Mouse (Mus musculus): ENCODE results near the gene Susd6. TPM values are rescaled to one million over a fixed set of nuclear protein-coding genes. Genes with fewer than 3 reads are reported as not detected.

Susd6 gene
- polyA plus RNA-seq, 1 experiment from 2014 or later = 13.8 TPM

DNA sequence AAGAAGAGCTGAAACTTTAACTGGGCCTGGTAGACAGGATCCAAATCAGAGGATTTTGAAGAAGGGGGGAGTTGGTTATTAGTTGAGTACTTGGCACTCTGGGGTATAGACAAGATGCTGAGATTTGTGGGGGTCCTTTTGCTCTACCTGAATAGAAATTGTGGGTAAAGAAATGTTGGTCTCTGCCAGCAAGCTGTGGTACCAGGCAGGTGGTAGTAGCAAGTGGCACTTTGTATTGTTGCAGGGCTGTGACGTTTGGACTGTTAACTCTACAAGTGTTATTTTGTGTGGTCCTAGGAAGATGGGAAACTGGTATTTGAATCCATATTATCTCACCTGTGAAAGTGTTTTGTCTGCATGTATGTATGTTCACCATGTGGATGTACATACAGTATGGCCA, 55.6 kb downstream of the Susd6 start:
- Histone ChIP-seq H3K36me3 (ENCODE audit: poor library complexity, severe bottlenecking) (no peaks in the 10 kb centered on the region), H3K9me3 (replicated peaks) (no peaks in the 10 kb centered on the region), H3K27ac (no peak overlapping the region), H3K4me2 (no peak overlapping the region), H3K4me3 (no peak overlapping the region), H3K4me1 (peaks cover 23% of the 10 kb centered on the region), H3K9ac (no peak overlapping the region), H3K27me3 (no peaks in the 10 kb centered on the region)
- no peak for ATAC-seq
- 80% methylated on average over 1 of the region's 1 CpGs for WGBS

GRCm38 (mm10) chr12:80846861-80847268, 56.6 kb downstream of the Susd6 start:
- 85% methylated on average over 1 of the region's 1 CpGs for WGBS
- H3K4me2 ChIP-seq = no peak overlapping the region
- no peak overlapping the region for H3K4me3 ChIP-seq
- no peak overlapping the region for H3K9ac ChIP-seq
- H3K27me3 ChIP-seq = no peaks in the 10 kb centered on the region
- ATAC-seq = no peak
- no peaks in the 10 kb centered on the region for H3K9me3 ChIP-seq (replicated peaks)
- H3K36me3 ChIP-seq (ENCODE audit: poor library complexity, severe bottlenecking) = no peaks in the 10 kb centered on the region
- H3K4me1 ChIP-seq = peaks cover 23% of the 10 kb centered on the region
- no peak overlapping the region for H3K27ac ChIP-seq

DNA sequence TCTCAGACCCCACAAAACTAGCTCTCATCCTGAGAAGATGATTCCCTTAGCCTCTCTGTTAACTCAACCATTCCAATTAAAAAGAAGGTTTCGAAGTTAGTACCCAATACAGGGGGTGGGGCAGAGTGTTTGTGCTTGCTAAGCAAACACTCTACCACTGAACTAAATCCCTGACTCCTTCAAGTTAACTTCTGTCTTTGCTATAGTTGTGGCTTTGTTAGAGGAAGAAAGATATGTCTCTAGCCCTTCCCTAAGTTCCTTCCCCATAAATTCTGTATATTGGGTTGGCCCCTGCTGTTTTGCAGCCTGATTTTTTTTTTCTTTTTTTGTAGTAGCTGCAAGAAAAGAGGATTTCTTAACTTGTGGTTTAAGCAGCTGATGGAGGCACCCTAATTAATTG, 61.7 kb downstream of the Susd6 start:
- Histone ChIP-seq H3K4me1 (peaks cover 10% of the 10 kb centered on the region), H3K4me3 (no peak overlapping the region), H3K9ac (no peak overlapping the region), H3K27me3 (no peaks in the 10 kb centered on the region), H3K36me3 (ENCODE audit: poor library complexity, severe bottlenecking) (no peaks in the 10 kb centered on the region), H3K9me3 (replicated peaks) (no peaks in the 10 kb centered on the region), H3K27ac (no peak overlapping the region), H3K4me2 (no peak overlapping the region)
- WGBS = 85% methylated on average over 1 of the region's 1 CpGs
- ATAC-seq = no peak

- WGBS = 77% methylated on average over 3 of the region's 3 CpGs
Observed at GRCm38 (mm10) chr12:80853737-80854136, 63.4 kb downstream of the Susd6 start.

GRCm38 (mm10) chr12:80854671-80855070, 64.4 kb downstream of the Susd6 start:
- no peak for ATAC-seq
- Histone ChIP-seq H3K9me3 (replicated peaks) (no peaks in the 10 kb centered on the region), H3K27me3 (no peaks in the 10 kb centered on the region), H3K4me3 (no peak overlapping the region), H3K4me2 (no peak overlapping the region), H3K36me3 (ENCODE audit: poor library complexity, severe bottlenecking) (no peaks in the 10 kb centered on the region), H3K4me1 (peaks cover 29% of the 10 kb centered on the region), H3K27ac (no peak overlapping the region), H3K9ac (no peak overlapping the region)
- 95% methylated on average over 4 of the region's 4 CpGs for WGBS

More at GRCm38 (mm10) chr12:80853737-80854136, 63.4 kb downstream of the Susd6 start:
- no peak overlapping the region for H3K27ac ChIP-seq
- no peaks in the 10 kb centered on the region for H3K9me3 ChIP-seq (replicated peaks)
- peaks cover 27% of the 10 kb centered on the region for H3K4me1 ChIP-seq
- no peaks in the 10 kb centered on the region for H3K27me3 ChIP-seq
- H3K4me3 ChIP-seq = no peak overlapping the region
- H3K36me3 ChIP-seq (ENCODE audit: poor library complexity, severe bottlenecking) = no peaks in the 10 kb centered on the region
- no peak overlapping the region for H3K9ac ChIP-seq
- H3K4me2 ChIP-seq = no peak overlapping the region
- no peak for ATAC-seq

GRCm38 (mm10) chr12:80855100-80855499, 64.8 kb downstream of the Susd6 start:
- Histone ChIP-seq H3K9me3 (replicated peaks) (no peaks in the 10 kb centered on the region), H3K4me1 (peaks cover 29% of the 10 kb centered on the region), H3K4me3 (no peak overlapping the region), H3K9ac (no peak overlapping the region), H3K36me3 (ENCODE audit: poor library complexity, severe bottlenecking) (no peaks in the 10 kb centered on the region), H3K27ac (no peak overlapping the region), H3K27me3 (no peaks in the 10 kb centered on the region), H3K4me2 (no peak overlapping the region)
- ATAC-seq = no peak
- WGBS = 90% methylated on average over 2 of the region's 2 CpGs

DNA sequence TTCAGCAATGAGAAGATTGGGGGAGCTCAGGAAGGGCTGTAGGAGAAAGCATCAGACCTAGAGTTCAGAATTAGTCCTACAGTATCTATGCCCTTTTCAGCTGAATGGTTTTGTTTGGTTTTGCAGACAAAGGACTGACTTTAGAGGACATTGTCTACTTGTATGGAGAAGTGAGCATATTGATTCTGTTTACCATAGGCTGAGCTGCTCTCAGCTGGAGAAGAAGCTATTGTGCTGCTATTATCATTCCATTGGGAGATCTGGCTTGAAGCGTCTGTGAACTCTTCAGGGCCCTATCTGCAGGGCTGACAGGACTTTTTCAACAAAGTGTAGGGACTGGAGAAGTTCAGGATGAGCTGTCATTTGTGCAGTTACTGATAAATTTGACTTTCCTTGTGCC, 65.3 kb downstream of the Susd6 start:
- no peak overlapping the region for H3K4me3 ChIP-seq
- no peak overlapping the region for H3K9ac ChIP-seq
- no peaks in the 10 kb centered on the region for H3K9me3 ChIP-seq (replicated peaks)
- ATAC-seq = no peak
- H3K4me2 ChIP-seq = no peak overlapping the region
- no peaks in the 10 kb centered on the region for H3K36me3 ChIP-seq (ENCODE audit: poor library complexity, severe bottlenecking)
- no peak overlapping the region for H3K27ac ChIP-seq
- no peaks in the 10 kb centered on the region for H3K27me3 ChIP-seq
- WGBS = 26% methylated on average over 1 of the region's 1 CpGs
- H3K4me1 ChIP-seq = peaks cover 29% of the 10 kb centered on the region

DNA sequence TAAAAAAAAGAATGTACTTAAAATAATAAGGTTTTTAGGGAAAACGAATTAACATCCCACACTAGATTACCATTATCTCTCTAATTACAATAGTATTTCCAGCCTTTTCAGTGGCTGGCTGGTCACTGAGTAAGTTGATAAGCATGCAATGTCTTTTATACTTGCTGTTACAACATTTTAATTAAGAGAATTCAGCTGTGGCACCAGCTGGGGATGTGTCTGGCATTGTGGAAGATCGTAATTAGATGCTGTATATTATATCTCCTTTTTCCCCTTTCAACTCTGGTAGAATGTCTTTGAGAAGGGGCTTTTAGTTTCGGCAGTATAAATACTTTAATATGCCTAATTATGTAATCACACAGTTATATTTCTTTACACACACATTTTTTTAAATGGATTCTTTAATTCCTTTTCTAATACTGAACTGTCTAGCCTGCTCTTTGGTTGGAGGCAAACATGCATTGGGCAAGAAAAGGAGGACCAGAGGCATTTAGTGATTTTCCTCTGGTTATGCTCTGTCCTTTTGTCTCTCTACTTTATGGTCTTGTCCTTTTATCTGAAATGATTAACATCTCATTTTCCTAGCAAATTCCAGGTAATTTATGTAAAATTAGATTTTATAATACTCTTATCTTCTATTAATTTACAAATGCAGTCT, 67.5 kb downstream of the Susd6 start:
- Histone ChIP-seq H3K27ac (peak overlapping the region; percentile 63), H3K9ac (no peak overlapping the region), H3K4me2 (no peak overlapping the region), H3K27me3 (no peaks in the 10 kb centered on the region), H3K4me3 (no peak overlapping the region), H3K9me3 (replicated peaks) (no peaks in the 10 kb centered on the region), H3K36me3 (ENCODE audit: poor library complexity, severe bottlenecking) (no peaks in the 10 kb centered on the region), H3K4me1 (peaks cover 40% of the 10 kb centered on the region)
- WGBS = 16% methylated on average over 3 of the region's 3 CpGs
- peak; percentile 88 for ATAC-seq

DNA sequence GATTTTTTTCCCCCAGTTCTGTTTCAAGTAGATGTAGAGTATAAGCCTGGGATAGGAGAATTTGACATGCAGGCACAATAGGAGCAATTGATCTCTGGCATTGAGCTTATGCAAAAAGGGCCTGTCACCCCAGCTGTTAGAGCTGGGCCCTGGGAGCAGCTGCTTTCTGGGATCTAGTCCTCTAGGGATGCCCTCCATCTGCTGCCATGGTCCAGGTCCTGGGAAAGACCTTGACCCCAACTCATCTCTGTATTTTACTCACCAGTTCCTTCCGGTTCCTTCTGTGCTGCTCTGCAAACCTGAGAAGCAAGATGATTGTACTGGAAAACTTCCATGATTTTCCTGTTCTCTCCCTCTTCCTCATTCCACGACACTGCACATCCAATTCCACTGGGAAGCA, 68.0 kb downstream of the Susd6 start:
- Histone ChIP-seq H3K4me1 (peaks cover 44% of the 10 kb centered on the region), H3K4me2 (no peak overlapping the region), H3K36me3 (ENCODE audit: poor library complexity, severe bottlenecking) (no peaks in the 10 kb centered on the region), H3K27ac (peak overlapping the region; percentile 65), H3K4me3 (no peak overlapping the region), H3K9ac (no peak overlapping the region), H3K27me3 (no peaks in the 10 kb centered on the region), H3K9me3 (replicated peaks) (no peaks in the 10 kb centered on the region)
- 49% methylated on average over 2 of the region's 2 CpGs for WGBS
- peak; percentile 50; the same call in 1 of the 2 replicates for ATAC-seq

- Histone ChIP-seq H3K27ac (peak overlapping the region; percentile 37), H3K36me3 (ENCODE audit: poor library complexity, severe bottlenecking) (no peaks in the 10 kb centered on the region), H3K4me1 (peaks cover 39% of the 10 kb centered on the region), H3K9me3 (replicated peaks) (no peaks in the 10 kb centered on the region), H3K27me3 (no peaks in the 10 kb centered on the region), H3K4me3 (no peak overlapping the region), H3K9ac (no peak overlapping the region), H3K4me2 (no peak overlapping the region)
- ATAC-seq = 0 out of 2 replicates have a peak, but pooled peaks have one; percentile 21
- 6% methylated on average over 1 of the region's 1 CpGs for WGBS
Observed at GRCm38 (mm10) chr12:80861916-80862315, 71.6 kb downstream of the Susd6 start.

GRCm38 (mm10) chr12:80863370-80863769, 73.1 kb downstream of the Susd6 start:
- no peak overlapping the region for H3K4me2 ChIP-seq
- H3K9me3 ChIP-seq (replicated peaks) = no peaks in the 10 kb centered on the region
- H3K9ac ChIP-seq = no peak overlapping the region
- no peak overlapping the region for H3K4me3 ChIP-seq
- no peak for ATAC-seq
- H3K27ac ChIP-seq = no peak overlapping the region
- H3K4me1 ChIP-seq = peaks cover 25% of the 10 kb centered on the region
- 83% methylated on average over 2 of the region's 2 CpGs for WGBS
- H3K27me3 ChIP-seq = no peaks in the 10 kb centered on the region
- 0 out of 2 replicates have a peak, but pooled peaks cover 2% of the 10 kb centered on the region for H3K36me3 ChIP-seq (ENCODE audit: poor library complexity, severe bottlenecking)

GRCm38 (mm10) chr12:80865175-80865574, 74.9 kb downstream of the Susd6 start:
- ATAC-seq = no peak
- no peak overlapping the region for H3K4me3 ChIP-seq
- H3K4me1 ChIP-seq = peaks cover 19% of the 10 kb centered on the region
- no peak overlapping the region for H3K4me2 ChIP-seq
- H3K9ac ChIP-seq = no peak overlapping the region
- no peaks in the 10 kb centered on the region for H3K9me3 ChIP-seq (replicated peaks)
- H3K36me3 ChIP-seq (ENCODE audit: poor library complexity, severe bottlenecking) = 0 out of 2 replicates have a peak, but pooled peaks cover 9% of the 10 kb centered on the region
- H3K27ac ChIP-seq = no peak overlapping the region
- WGBS = 92% methylated on average over 4 of the region's 4 CpGs
- no peaks in the 10 kb centered on the region for H3K27me3 ChIP-seq

GRCm38 (mm10) chr12:80866023-80866422, 75.7 kb downstream of the Susd6 start:
- 89% methylated on average over 2 of the region's 2 CpGs for WGBS
- Histone ChIP-seq H3K27ac (no peak overlapping the region), H3K36me3 (ENCODE audit: poor library complexity, severe bottlenecking) (peaks cover 11% of the 10 kb centered on the region; the same call in 1 of the 2 replicates), H3K9ac (no peak overlapping the region), H3K4me3 (no peak overlapping the region), H3K4me2 (no peak overlapping the region), H3K9me3 (replicated peaks) (no peaks in the 10 kb centered on the region), H3K4me1 (peaks cover 19% of the 10 kb centered on the region), H3K27me3 (no peaks in the 10 kb centered on the region)
- ATAC-seq = no peak
